ENCODE assay signal across 8 mouse cellular contexts in genomic region chr2:75959850-75960365, GRCm38 (mm10). TPM values are rescaled to one million over a fixed set of nuclear protein-coding genes. Genes with fewer than 3 reads are reported as not detected.
DNase-seq lines count a peak whose midpoint lies in the region; ATAC-seq lines count a peak whose summit lies in the region.

No protein-coding gene starts in this region.

- peak overlapping the region; percentile 55 for H3K4me2 ChIP-seq in heart, embryonic 12.5 days
- peak overlapping the region; percentile 44 for H3K4me2 ChIP-seq in stomach, embryonic 15.5 days

- intact Hi-C loops in left cerebral cortex, postnatal 10 days (cut with DNase I) = loop anchor here (5.0 to 10.0 kb wide), 2 partner anchors 175 to 353 kb away; no protein-coding TSS in a partner anchor
- intact Hi-C loops in left cerebral cortex, postnatal 36 days (cut with DNase I) = loop anchor here (10.0 kb wide), 1 partner anchor 175 kb away; no protein-coding TSS in a partner anchor

- peak; percentile 54; the same call in 1 of the 2 replicates for ATAC-seq in heart, embryonic 12.5 days (ENCODE audit: insufficient number of reproducible peaks, low FRiP score)
- ATAC-seq in stomach, embryonic 15.5 days (ENCODE audit: insufficient read depth, low FRiP score, low read depth) = no peak

- peak overlapping the region; percentile 81 for H3K27ac ChIP-seq in heart, embryonic 12.5 days (ENCODE audit: poor library complexity, severe bottlenecking)
- peak overlapping the region; percentile 78 for H3K27ac ChIP-seq in stomach, embryonic 15.5 days

- H3K4me3 ChIP-seq in heart, embryonic 12.5 days = peak overlapping the region; percentile 4; the same call in 1 of the 2 replicates
- H3K4me3 ChIP-seq in stomach, embryonic 15.5 days (replicated peaks) = no peak overlapping the region

- H3K4me1 ChIP-seq in heart, embryonic 12.5 days (replicated peaks) = peaks cover 46% of the 10 kb centered on the region
- peaks cover 25% of the 10 kb centered on the region for H3K4me1 ChIP-seq in stomach, embryonic 15.5 days

- no peaks in the 10 kb centered on the region for H3K9me3 ChIP-seq in heart, embryonic 12.5 days (replicated peaks)
- H3K9me3 ChIP-seq in stomach, embryonic 15.5 days = no peaks in the 10 kb centered on the region

- no peaks in the 10 kb centered on the region; the same call in 1 of the 2 replicates for H3K27me3 ChIP-seq in heart, embryonic 12.5 days (replicated peaks)
- H3K27me3 ChIP-seq in stomach, embryonic 15.5 days (replicated peaks) = no peaks in the 10 kb centered on the region

- H3K9ac ChIP-seq in heart, embryonic 12.5 days = no peak overlapping the region
- H3K9ac ChIP-seq in stomach, embryonic 15.5 days = no peak overlapping the region

- WGBS in heart, embryonic 12.5 days = 9% methylated on average over 15 of the region's 15 CpGs
- 21% methylated on average over 15 of the region's 15 CpGs for WGBS in stomach, embryonic 15.5 days

- H3K36me3 ChIP-seq in heart, embryonic 12.5 days = no peaks in the 10 kb centered on the region
- H3K36me3 ChIP-seq in stomach, embryonic 15.5 days = no peaks in the 10 kb centered on the region

- DNase-seq in left cerebral cortex, postnatal 10 days (ENCODE audit: extremely low spot score in 1 of 2, low spot score in 2 of 2) = peak; percentile 25 to 38
- DNase-seq in left cerebral cortex, postnatal 36 days (ENCODE audit: low spot score in 2 of 2) = no peak
- peak; percentile 88 to 95 for DNase-seq in cerebellum, postnatal 10 days
- DNase-seq in liver = peak; percentile 6
- DNase-seq in frontal cortex, postnatal 25 days (ENCODE audit: low spot score in 2 of 2) = no peak
- DNase-seq in spleen, adult 18-20 months = no peak

RNA-seq across cellular contexts. Expression of gene Ttc30a2, which starts 18.1 kb away (rescaled TPM):
- total RNA-seq in left cerebral cortex, postnatal 10 days (2021) = under 1 TPM; 0.15 to 0.63 TPM
- total RNA-seq in left cerebral cortex, postnatal 36 days (2021) = under 1 TPM; 0.25 to 0.27 TPM
- 0.72 and 1.5 TPM in 2 replicates for polyA plus RNA-seq in heart, embryonic 12.5 days (2016; fragmentation: Nextera tagmentation; extraction: Ambion mirVana)
- polyA plus RNA-seq in stomach, embryonic 15.5 days (2015; fragmentation: Nextera tagmentation; extraction: Ambion mirVana) = 0.19 and 0.37 TPM in 2 replicates

RNA-seq across cellular contexts. Expression of gene Ttc30b, which starts 21.5 kb away (rescaled TPM):
- total RNA-seq in left cerebral cortex, postnatal 10 days (2021) = 10 to 100 TPM; 10.9 to 11.8 TPM
- 10 to 100 TPM; 11.5 to 12.7 TPM for total RNA-seq in left cerebral cortex, postnatal 36 days (2021)
- polyA plus RNA-seq in heart, embryonic 12.5 days (2016; fragmentation: Nextera tagmentation; extraction: Ambion mirVana) = 9.7 and 10.7 TPM in 2 replicates
- 9.5 and 10.7 TPM in 2 replicates for polyA plus RNA-seq in stomach, embryonic 15.5 days (2015; fragmentation: Nextera tagmentation; extraction: Ambion mirVana)

RNA-seq across cellular contexts. Expression of gene Ttc30a1, which starts 21.9 kb away (rescaled TPM):
- 1 to 10 TPM; 2.9 to 3.9 TPM for total RNA-seq in left cerebral cortex, postnatal 10 days (2021)
- 1 to 10 TPM; 2.7 to 2.9 TPM for total RNA-seq in left cerebral cortex, postnatal 36 days (2021)
- 6.1 and 6.7 TPM in 2 replicates for polyA plus RNA-seq in heart, embryonic 12.5 days (2016; fragmentation: Nextera tagmentation; extraction: Ambion mirVana)
- polyA plus RNA-seq in stomach, embryonic 15.5 days (2015; fragmentation: Nextera tagmentation; extraction: Ambion mirVana) = 6.1 and 7.2 TPM in 2 replicates

Comparison
In these comparisons a context has a peak if more than half of its experiments do, and no peak if none do; other contexts are left out.
1. DNase-seq: peak in left cerebral cortex, postnatal 10 days (2 of 2), cerebellum, postnatal 10 days (2 of 2) and liver (single experiment); none in left cerebral cortex, postnatal 36 days (0 of 2), frontal cortex, postnatal 25 days (0 of 2) and spleen, adult 18-20 months (0 of 2).